Mouse (Mus musculus): ENCODE measurements around the gene Ell.

DNA sequence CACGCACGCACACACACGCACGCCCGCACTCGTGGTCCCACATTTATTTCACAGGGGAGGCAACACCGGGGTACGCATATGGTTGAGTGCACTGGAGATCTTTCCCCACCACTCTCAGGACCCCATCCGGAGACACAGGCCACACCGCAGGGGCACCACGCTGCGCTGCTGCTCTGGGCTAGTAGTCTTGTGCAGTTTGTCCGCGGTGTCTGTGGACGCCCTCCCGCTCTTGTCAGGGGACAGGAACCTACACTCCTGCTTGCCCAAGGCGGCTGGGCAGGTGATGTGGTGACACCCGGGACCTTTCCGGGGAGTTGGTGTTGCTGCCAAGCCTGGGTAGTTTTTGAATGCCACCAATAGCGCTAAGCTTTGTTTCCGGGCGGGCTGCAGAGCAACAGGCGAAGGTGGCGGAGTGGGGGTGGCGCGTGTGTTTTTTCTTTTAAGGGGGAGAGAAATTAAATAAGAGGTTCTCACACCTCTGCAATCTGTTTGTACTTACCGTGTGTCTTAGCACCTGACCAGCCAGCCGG lies 44.8 kb upstream of the Ell start:
- no peak for TF ChIP-seq CTCF (IDR thresholded peaks at IDR 0.05; ENCODE audit: borderline replicate concordance, insufficient read depth, low read length)
- TF ChIP-seq POLR2A (IDR thresholded peaks at IDR 0.05; ENCODE audit: low read depth, low read length) = no peak

Measured in embryonic fibroblast, embryonic 13.5 days (primary cell).